Mouse (Mus musculus) bone marrow, adult 2 months (tissue): Measurements from ENCODE around the gene Tmco1. TPM values are rescaled to one million over a fixed set of nuclear protein-coding genes. Genes with fewer than 3 reads are reported as not detected.

Experiments used
- H3K27ac ChIP-seq: fragments of 200-500 bp; 2 replicates; pipeline ENCODE4 v1.5.1; 2012; ENCODE audit warnings: low read depth, mild to moderate bottlenecking, control low read depth, inconsistent platforms, low read length; ENCODE audit not compliant: control insufficient read depth, poor library complexity, insufficient read depth
- H3K4me1 ChIP-seq: fragments of 200-500 bp; 2 replicates; pipeline ENCODE4 v1.6.1; 2011; ENCODE audit warnings: low read length; ENCODE audit not compliant: control insufficient read depth, insufficient read depth
- H3K4me3 ChIP-seq: fragments of 200-500 bp; replicated peaks from 2 replicates; pipeline ENCODE3; 2011; ENCODE audit warnings: mild to moderate bottlenecking, low read depth, low read length, control low read depth; ENCODE audit not compliant: control insufficient read depth
- CTCF ChIP-seq: fragments of 200-500 bp; IDR thresholded peaks from 2 replicates; pipeline ENCODE4 v1.5.1; 2011; ENCODE audit warnings: low read length, control low read depth; ENCODE audit not compliant: control insufficient read depth, insufficient read depth
- POLR2A ChIP-seq: fragments of 200-500 bp; IDR thresholded peaks from 2 replicates; pipeline ENCODE4 v1.6.1; 2011; ENCODE audit warnings: low read depth, mild to moderate bottlenecking, control low read depth, low read length, borderline replicate concordance; ENCODE audit not compliant: control insufficient read depth
- WGBS: fragments of 180-500 bp; shearing (Covaris S2); methylation state at CpG from one replicate; pipeline ENCODE4 v1.1.7; 2018; 5-methylcytosine and 5-hydroxymethylcytosine counted together
- polyA plus RNA-seq: library from polyadenylated mRNA; stranded (reverse); fragments of >200 nt; gene quantifications from 2 replicates; pipeline ENCODE4 v1.2.4, GENCODE M21; 2011; ENCODE audit warnings: low replicate concordance; ENCODE audit not compliant: missing spikeins, insufficient read depth, insufficient read length

Gene Tmco1
- polyA plus RNA-seq, 1 experiment = 26.4 TPM

- H3K4me1 ChIP-seq = no peaks in the 10 kb centered on the region; the same call in 1 of the 2 replicates
- WGBS = 81% methylated on average over 13 of the region's 13 CpGs
- H3K27ac ChIP-seq = no peak overlapping the region
- no peak for TF ChIP-seq CTCF
- TF ChIP-seq POLR2A = no peak
- no peak overlapping the region for H3K4me3 ChIP-seq
Measured at GRCm38 (mm10) chr1:167279160-167279715, 28.9 kb upstream of the Tmco1 start.

- Histone ChIP-seq H3K27ac (no peak overlapping the region), H3K4me1 (no peaks in the 10 kb centered on the region; the same call in 1 of the 2 replicates), H3K4me3 (no peak overlapping the region)
- WGBS = 42% methylated on average over 10 of the region's 10 CpGs
- TF ChIP-seq POLR2A = no peak
- no peak for TF ChIP-seq CTCF
Measured at GRCm38 (mm10) chr1:167280061-167280460, 28.1 kb upstream of the Tmco1 start.

- Histone ChIP-seq H3K4me3 (no peak overlapping the region), H3K4me1 (no peaks in the 10 kb centered on the region; the same call in 1 of the 2 replicates), H3K27ac (no peak overlapping the region)
- WGBS = 63% methylated on average over 3 of the region's 3 CpGs
- TF ChIP-seq CTCF (no peak), POLR2A (no peak)
Measured at GRCm38 (mm10) chr1:167282112-167282511, 26.1 kb upstream of the Tmco1 start.

- WGBS = 24% methylated on average over 5 of the region's 5 CpGs
- H3K4me1 ChIP-seq = no peaks in the 10 kb centered on the region; the same call in 1 of the 2 replicates
- H3K27ac ChIP-seq = no peak overlapping the region
- TF ChIP-seq POLR2A (no peak), CTCF (no peak)
- H3K4me3 ChIP-seq = no peak overlapping the region
Measured at GRCm38 (mm10) chr1:167282768-167283167, 25.4 kb upstream of the Tmco1 start.

GRCm38 (mm10) chr1:167283441-167284257 lies 24.5 kb upstream of the Tmco1 start:
- WGBS = under 1% methylated on average over 44 of the region's 44 CpGs
- Histone ChIP-seq H3K4me1 (no peaks in the 10 kb centered on the region; the same call in 1 of the 2 replicates), H3K4me3 (peak overlapping the region; percentile 90), H3K27ac (peak overlapping the region; percentile 81)
- TF ChIP-seq CTCF (no peak), POLR2A (peak; percentile 65; the same call in 1 of the 2 replicates)

- H3K4me3 ChIP-seq = peak overlapping the region; percentile 90
- no peak for TF ChIP-seq POLR2A
- no peak for TF ChIP-seq CTCF
- H3K27ac ChIP-seq = peak overlapping the region; percentile 81
- WGBS = under 1% methylated on average over 73 of the region's 73 CpGs
- peaks cover 3% of the 10 kb centered on the region; the same call in 1 of the 2 replicates for H3K4me1 ChIP-seq
Measured at GRCm38 (mm10) chr1:167284258-167284836, 23.8 kb upstream of the Tmco1 start.

GRCm38 (mm10) chr1:167284837-167285319 lies 23.3 kb upstream of the Tmco1 start:
- under 1% methylated on average over 46 of the region's 51 CpGs for WGBS
- TF ChIP-seq POLR2A (peak; percentile 68; the same call in 1 of the 2 replicates), CTCF (no peak)
- peak overlapping the region; percentile 81 for H3K27ac ChIP-seq
- H3K4me1 ChIP-seq = peaks cover 3% of the 10 kb centered on the region; the same call in 1 of the 2 replicates
- H3K4me3 ChIP-seq = peak overlapping the region; percentile 90

GRCm38 (mm10) chr1:167285320-167285355 lies 23.0 kb upstream of the Tmco1 start, which contains the start of gene Uck2:
Uck2 (minus strand) TSS chr1:167285320.
- Histone ChIP-seq H3K27ac (peak within 1 kb of the TSS; percentile 81), H3K4me3 (peak within 1 kb of the TSS; percentile 90), H3K4me1 (peaks cover 3% of the 10 kb centered on the region; the same call in 1 of the 2 replicates)
- 2% methylated on average over 2 of the region's 2 CpGs for WGBS
- TF ChIP-seq POLR2A = no peak
- no peak for TF ChIP-seq CTCF

GRCm38 (mm10) chr1:167285356-167285755 lies 22.8 kb upstream of the Tmco1 start:
- 4% methylated on average over 8 of the region's 8 CpGs for WGBS
- Histone ChIP-seq H3K4me1 (peaks cover 3% of the 10 kb centered on the region; the same call in 1 of the 2 replicates), H3K27ac (no peak overlapping the region), H3K4me3 (peak overlapping the region; percentile 29)
- TF ChIP-seq POLR2A (no peak), CTCF (no peak)
